Mouse (Mus musculus) erythroid progenitor cell, adult 5-6 weeks (primary cell): ENCODE data around the gene Tbxa2r. TPM values are rescaled to one million over a fixed set of nuclear protein-coding genes. Genes with fewer than 3 reads are reported as not detected.
A peak's percentile ranks its signal among the peaks of the same experiment; 100 is the strongest.

Source experiments
- ATAC-seq: replicated peaks from 2 replicates; pipeline ENCODE4 v1.8.0; 2016; ENCODE audit warnings: moderate number of reproducible peaks, mild to moderate bottlenecking, moderate TSS enrichment, inconsistent platforms; ENCODE audit not compliant: poor library complexity, low FRiP score, severe bottlenecking
- total RNA-seq, 2 experiments: library from RNA; stranded (forward) in 1 of 2; stranded (reverse) in 1 of 2; fragments of 150-400 nt in 1 of 2; fragments of 186-747, 209-891 nt in 1 of 2; gene quantifications; 2 replicates each; pipeline versions ENCODE4 v1.2.3 to v1.2.4; 2015 to 2017; ENCODE audit warnings: low replicate concordance in 2 of 2

The Tbxa2r gene
- total RNA-seq, 2 experiments from 2014 or later: not detected

GRCm38 (mm10) chr10:81340551-81341332, 12.2 kb downstream of the Tbxa2r start:
- no peak; the same call in 1 of the 2 replicates for ATAC-seq

GRCm38 (mm10) chr10:81341333-81341949, 12.9 kb downstream of the Tbxa2r start:
- ATAC-seq: peak; percentile 56; the same call in 1 of the 2 replicates

GRCm38 (mm10) chr10:81342686-81343505, 14.4 kb downstream of the Tbxa2r start, which contains the start of gene Gipc3:
Gene Gipc3 (minus strand): TSS chr10:81343266.
- no peak for ATAC-seq

- ATAC-seq: no peak
Measured at GRCm38 (mm10) chr10:81344421-81345161, 16.1 kb downstream of the Tbxa2r start.

- no peak for ATAC-seq
Measured at GRCm38 (mm10) chr10:81345162-81345534, 16.6 kb downstream of the Tbxa2r start.

- peak; percentile 59 for ATAC-seq
Measured at GRCm38 (mm10) chr10:81346453-81347067, 18.0 kb downstream of the Tbxa2r start.

- ATAC-seq: peak; percentile 62
Measured at GRCm38 (mm10) chr10:81349146-81349545, 20.6 kb downstream of the Tbxa2r start.

- ATAC-seq: no peak
Measured at GRCm38 (mm10) chr10:81349961-81350350, 21.4 kb downstream of the Tbxa2r start.

GRCm38 (mm10) chr10:81350351-81351063, 22.0 kb downstream of the Tbxa2r start, which contains the start of gene Hmg20b:
Gene Hmg20b (minus strand): TSS chr10:81350480.
- peak; percentile 82 for ATAC-seq

- peak; percentile 53 for ATAC-seq
Measured at GRCm38 (mm10) chr10:81351678-81352291, 23.3 kb downstream of the Tbxa2r start.

GRCm38 (mm10) chr10:81354738-81355477, 26.4 kb downstream of the Tbxa2r start:
- no peak for ATAC-seq

GRCm38 (mm10) chr10:81355533-81355932, 27.0 kb downstream of the Tbxa2r start:
- no peak for ATAC-seq

GRCm38 (mm10) chr10:81356352-81356990, 27.9 kb downstream of the Tbxa2r start:
- 0 out of 2 replicates have a peak, but pooled peaks have one; percentile 10 for ATAC-seq

- ATAC-seq: peak; percentile 86
Measured at GRCm38 (mm10) chr10:81356991-81357844, 28.7 kb downstream of the Tbxa2r start, which contains the start of gene Mfsd12. Gene Mfsd12 (plus strand): TSS chr10:81357491.

- no peak for ATAC-seq
Measured at GRCm38 (mm10) chr10:81358209-81358608, 29.7 kb downstream of the Tbxa2r start.

- no peak for ATAC-seq
Measured at GRCm38 (mm10) chr10:81358841-81359240, 30.3 kb downstream of the Tbxa2r start.
